Mouse (Mus musculus) hindbrain, embryonic 11.5 days (tissue): ENCODE results near the gene Lmln. TPM values are rescaled to one million over a fixed set of nuclear protein-coding genes. Genes with fewer than 3 reads are reported as not detected.

Experiments
- ATAC-seq: fragments of 200-750 bp; cut with Nextera tagmentation; 2 replicates; pipeline ENCODE4 v1.8.0; 2017; ENCODE audit warnings: mild to moderate bottlenecking, moderate TSS enrichment, moderate library complexity; ENCODE audit not compliant: low FRiP score
- DNase-seq: peaks from one replicate; pipeline ENCODE4 v3.0.0-alpha.2; 2015; ENCODE audit warnings: low spot score
- H3K27ac ChIP-seq: fragments of 300-500 bp; sonication (generic); 2 replicates; pipeline ENCODE4 v1.5.1; 2014; ENCODE audit warnings: mild to moderate bottlenecking, low read depth, low read length
- H3K27me3 ChIP-seq: fragments of 300-500 bp; sonication (generic); 2 replicates; pipeline ENCODE4 v1.6.1; 2014; ENCODE audit warnings: mild to moderate bottlenecking, low read length, moderate library complexity, mixed read lengths; ENCODE audit not compliant: control insufficient read depth, insufficient read depth
- H3K36me3 ChIP-seq: fragments of 300-500 bp; sonication (generic); 2 replicates; pipeline ENCODE4 v1.6.1; 2014; ENCODE audit warnings: mild to moderate bottlenecking, low read length, moderate library complexity, mixed read lengths; ENCODE audit not compliant: control insufficient read depth, insufficient read depth
- H3K4me1 ChIP-seq: fragments of 300-500 bp; sonication (generic); replicated peaks from 2 replicates; pipeline ENCODE4 v1.6.1; 2014; ENCODE audit warnings: low read length, mixed read lengths; ENCODE audit not compliant: control insufficient read depth, insufficient read depth
- H3K4me2 ChIP-seq: fragments of 300-500 bp; sonication (generic); replicated peaks from 2 replicates; pipeline ENCODE4 v1.6.1; 2014; ENCODE audit warnings: mild to moderate bottlenecking, low read depth, low read length
- H3K4me3 ChIP-seq: fragments of 300-500 bp; sonication (generic); 2 replicates; pipeline ENCODE4 v1.5.1; 2014; ENCODE audit warnings: low read depth, low read length
- H3K9ac ChIP-seq: fragments of 300-500 bp; sonication (generic); 2 replicates; pipeline ENCODE4 v1.6.1; 2014; ENCODE audit warnings: low read depth, low read length
- H3K9me3 ChIP-seq: fragments of 300-500 bp; sonication (generic); 2 replicates; pipeline ENCODE4 v1.6.1; 2016; ENCODE audit warnings: low read length; ENCODE audit not compliant: control insufficient read depth
- WGBS: fragments of 180-500 bp; shearing (Covaris S2); extraction: QIAGEN DNeasy Blood & Tissue Kit; methylation state at CpG from one replicate; pipeline ENCODE4 v1.1.7; 2014; 5-methylcytosine and 5-hydroxymethylcytosine counted together
- polyA plus RNA-seq: library from polyadenylated mRNA; unstranded; fragments of >200 nt; fragmentation: Nextera tagmentation; extraction: Ambion mirVana; gene quantifications from 2 replicates; pipeline ENCODE4 v1.2.1, GENCODE M21; 2014

Lmln gene
- polyA plus RNA-seq, 1 experiment from 2014 or later, result 4.6 TPM

- WGBS, result 5% methylated on average over 4 of the region's 4 CpGs
- Histone ChIP-seq H3K4me2 (no peak overlapping the region), H3K36me3 (no peaks in the 10 kb centered on the region), H3K4me1 (no peaks in the 10 kb centered on the region), H3K9ac (no peak overlapping the region), H3K4me3 (no peak overlapping the region), H3K27me3 (no peaks in the 10 kb centered on the region), H3K27ac (no peak overlapping the region), H3K9me3 (no peaks in the 10 kb centered on the region)
- DNase-seq (peak; percentile 89), ATAC-seq (no peak)
Measured at GRCm38 (mm10) chr16:33023750-33024149, 38.6 kb upstream of the Lmln start.

GRCm38 (mm10) chr16:33024456-33025104 is 37.7 kb upstream of the Lmln start:
- Histone ChIP-seq H3K4me3 (no peak overlapping the region), H3K27ac (no peak overlapping the region), H3K27me3 (no peaks in the 10 kb centered on the region), H3K4me1 (no peaks in the 10 kb centered on the region), H3K9me3 (no peaks in the 10 kb centered on the region), H3K4me2 (no peak overlapping the region), H3K36me3 (no peaks in the 10 kb centered on the region), H3K9ac (no peak overlapping the region)
- WGBS, result 84% methylated on average over 8 of the region's 8 CpGs
- ATAC-seq (no peak), DNase-seq (no peak)

- no peaks in the 10 kb centered on the region for H3K9me3 ChIP-seq
- H3K4me3 ChIP-seq, result no peak overlapping the region
- no peak overlapping the region for H3K27ac ChIP-seq
- DNase-seq (no peak), ATAC-seq (no peak)
- no peaks in the 10 kb centered on the region for H3K27me3 ChIP-seq
- no peaks in the 10 kb centered on the region for H3K36me3 ChIP-seq
- no peaks in the 10 kb centered on the region for H3K4me1 ChIP-seq
- H3K4me2 ChIP-seq, result no peak overlapping the region
- 87% methylated on average over 7 of the region's 7 CpGs for WGBS
- H3K9ac ChIP-seq, result no peak overlapping the region
Measured at GRCm38 (mm10) chr16:33026357-33026756, 36.0 kb upstream of the Lmln start.

- Histone ChIP-seq H3K4me1 (no peaks in the 10 kb centered on the region), H3K27me3 (no peaks in the 10 kb centered on the region), H3K4me3 (no peak overlapping the region), H3K9me3 (no peaks in the 10 kb centered on the region), H3K4me2 (no peak overlapping the region), H3K9ac (no peak overlapping the region), H3K36me3 (no peaks in the 10 kb centered on the region), H3K27ac (no peak overlapping the region)
- DNase-seq, result no peak
- ATAC-seq, result no peak
- 91% methylated on average over 4 of the region's 4 CpGs for WGBS
Measured at GRCm38 (mm10) chr16:33036006-33036405, 26.3 kb upstream of the Lmln start.

- H3K4me2 ChIP-seq, result no peak overlapping the region
- no peak overlapping the region for H3K4me3 ChIP-seq
- no peaks in the 10 kb centered on the region for H3K9me3 ChIP-seq
- H3K27me3 ChIP-seq, result no peaks in the 10 kb centered on the region
- no peak overlapping the region for H3K27ac ChIP-seq
- 70% methylated on average over 1 of the region's 1 CpGs for WGBS
- H3K4me1 ChIP-seq, result no peaks in the 10 kb centered on the region
- no peak overlapping the region for H3K9ac ChIP-seq
- no peak for DNase-seq
- no peaks in the 10 kb centered on the region for H3K36me3 ChIP-seq
- no peak for ATAC-seq
Measured at GRCm38 (mm10) chr16:33042682-33043081, 19.6 kb upstream of the Lmln start.

- Histone ChIP-seq H3K27me3 (no peaks in the 10 kb centered on the region), H3K4me3 (no peak overlapping the region), H3K9me3 (no peaks in the 10 kb centered on the region), H3K36me3 (no peaks in the 10 kb centered on the region), H3K4me1 (no peaks in the 10 kb centered on the region), H3K4me2 (no peak overlapping the region), H3K27ac (no peak overlapping the region), H3K9ac (no peak overlapping the region)
- ATAC-seq (no peak), DNase-seq (no peak)
- WGBS, result 78% methylated on average over 2 of the region's 2 CpGs
Measured at GRCm38 (mm10) chr16:33043268-33043667, 19.1 kb upstream of the Lmln start.

GRCm38 (mm10) chr16:33048004-33048403 is 14.3 kb upstream of the Lmln start:
- Histone ChIP-seq H3K27ac (no peak overlapping the region), H3K9me3 (no peaks in the 10 kb centered on the region), H3K36me3 (no peaks in the 10 kb centered on the region), H3K9ac (no peak overlapping the region), H3K27me3 (no peaks in the 10 kb centered on the region), H3K4me3 (no peak overlapping the region), H3K4me1 (no peaks in the 10 kb centered on the region), H3K4me2 (no peak overlapping the region)
- DNase-seq, result no peak
- ATAC-seq, result no peak
- WGBS, result 89% methylated on average over 1 of the region's 1 CpGs

- H3K27me3 ChIP-seq, result no peaks in the 10 kb centered on the region
- 73% methylated on average over 2 of the region's 2 CpGs for WGBS
- no peak overlapping the region for H3K27ac ChIP-seq
- no peak overlapping the region for H3K4me2 ChIP-seq
- ATAC-seq (no peak), DNase-seq (no peak)
- H3K4me3 ChIP-seq, result no peak overlapping the region
- no peaks in the 10 kb centered on the region for H3K36me3 ChIP-seq
- H3K9me3 ChIP-seq, result no peaks in the 10 kb centered on the region
- no peaks in the 10 kb centered on the region for H3K4me1 ChIP-seq
- no peak overlapping the region for H3K9ac ChIP-seq
Measured at GRCm38 (mm10) chr16:33048686-33049085, 13.6 kb upstream of the Lmln start.

- H3K4me2 ChIP-seq, result no peak overlapping the region
- no peaks in the 10 kb centered on the region for H3K4me1 ChIP-seq
- H3K36me3 ChIP-seq, result no peaks in the 10 kb centered on the region
- H3K9me3 ChIP-seq, result no peaks in the 10 kb centered on the region
- no peak overlapping the region for H3K9ac ChIP-seq
- DNase-seq, result no peak
- ATAC-seq, result no peak
- H3K4me3 ChIP-seq, result no peak overlapping the region
- no peak overlapping the region for H3K27ac ChIP-seq
- 93% methylated on average over 16 of the region's 16 CpGs for WGBS
- H3K27me3 ChIP-seq, result no peaks in the 10 kb centered on the region
Measured at GRCm38 (mm10) chr16:33049809-33050208, 12.5 kb upstream of the Lmln start.
